Mouse (Mus musculus): ENCODE measurements around the gene Dach1.

Gene Dach1

DNA sequence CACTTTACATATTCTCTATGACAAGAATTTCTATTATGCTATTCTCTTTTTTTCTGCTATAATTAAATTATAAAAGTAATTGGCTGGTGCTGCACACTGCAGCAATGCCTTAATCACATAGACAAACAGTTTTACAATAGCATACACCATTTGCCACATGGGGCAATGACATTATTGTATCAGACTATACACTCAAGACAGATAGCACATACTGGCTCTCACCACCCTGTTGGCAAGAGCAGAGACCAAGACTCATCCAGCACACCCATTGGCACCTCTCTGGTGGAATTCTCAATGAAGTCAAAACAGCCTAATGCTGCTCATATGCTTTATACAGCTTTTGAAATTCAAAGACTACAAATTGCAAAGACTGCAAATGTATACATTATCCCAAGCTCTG lies 63.4 kb downstream of the Dach1 start:
- no peak for DNase-seq

DNA sequence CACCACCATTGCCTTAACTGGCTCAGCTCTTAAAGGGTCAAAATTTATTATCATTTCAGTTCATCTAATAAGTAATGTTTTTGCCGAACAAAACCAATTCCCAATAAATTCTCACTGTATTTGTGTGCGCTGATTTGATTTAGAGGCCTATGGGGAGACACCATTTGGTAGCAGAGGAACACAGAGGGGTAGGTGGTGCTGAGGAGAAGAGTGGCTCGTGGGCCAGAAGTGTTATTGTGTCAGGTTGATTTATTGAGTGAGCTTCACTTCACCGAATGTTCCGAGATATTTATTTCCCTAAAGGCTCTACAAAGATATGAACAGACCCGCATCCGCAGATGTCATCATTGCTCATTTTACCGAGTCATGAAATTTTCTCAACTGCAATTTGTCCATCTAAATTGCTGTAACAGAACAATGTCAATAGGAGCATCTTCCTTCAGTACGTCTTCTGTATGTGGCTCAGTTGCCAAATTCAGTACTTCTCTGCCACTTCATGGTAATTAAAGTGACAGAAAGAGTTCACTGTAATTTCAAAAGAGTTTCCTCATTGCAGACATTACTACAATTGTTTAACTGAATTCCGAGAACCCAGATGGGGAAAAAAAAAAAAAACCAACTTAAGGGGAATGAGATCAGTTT lies 65.1 kb downstream of the Dach1 start:
- no peak for DNase-seq

DNA sequence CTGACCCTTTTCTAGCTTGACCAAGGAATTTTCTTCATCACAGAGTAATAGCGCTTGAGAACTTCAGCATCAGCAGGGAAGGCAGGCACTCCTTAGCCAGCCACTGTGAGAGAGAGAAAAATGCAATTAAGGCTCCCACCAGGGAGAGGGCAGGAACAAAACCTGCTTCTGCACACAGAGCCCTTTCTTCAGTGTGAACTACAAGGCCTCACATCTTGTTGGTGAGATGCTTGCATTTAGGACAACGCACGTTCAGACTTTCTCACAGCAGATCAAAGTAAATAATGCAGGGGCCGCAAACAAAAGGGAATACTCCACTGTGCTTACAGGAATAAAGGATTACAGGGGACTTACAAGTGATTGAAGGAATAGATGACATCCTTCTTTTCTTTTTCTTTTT lies 74.3 kb downstream of the Dach1 start:
- DNase-seq, result no peak

- no peak for DNase-seq
Observed at GRCm38 (mm10) chr14:98089246-98089645, 80.3 kb downstream of the Dach1 start.

GRCm38 (mm10) chr14:98087355-98087754 lies 82.2 kb downstream of the Dach1 start:
- DNase-seq, result no peak

GRCm38 (mm10) chr14:98086794-98087193 lies 82.8 kb downstream of the Dach1 start:
- no peak for DNase-seq

DNA sequence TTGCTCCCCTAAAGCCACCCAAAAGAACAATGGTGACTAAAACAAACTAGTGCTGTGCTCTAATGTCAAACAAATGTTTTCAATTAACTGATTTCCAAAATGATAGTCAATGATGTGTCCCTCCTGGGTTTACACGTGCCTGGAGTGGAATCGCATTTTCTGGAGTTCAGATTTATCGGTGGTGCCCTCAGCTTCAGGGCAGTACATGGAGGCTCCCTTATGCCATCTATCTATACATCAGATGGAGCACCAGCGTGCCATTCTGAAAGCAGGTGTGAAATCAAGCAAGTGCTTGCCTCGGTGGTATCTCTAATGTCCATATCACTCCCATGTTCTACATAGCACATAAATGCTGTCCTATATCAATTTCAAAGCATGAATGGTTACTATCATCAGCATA lies 84.4 kb downstream of the Dach1 start:
- DNase-seq, result no peak

DNA sequence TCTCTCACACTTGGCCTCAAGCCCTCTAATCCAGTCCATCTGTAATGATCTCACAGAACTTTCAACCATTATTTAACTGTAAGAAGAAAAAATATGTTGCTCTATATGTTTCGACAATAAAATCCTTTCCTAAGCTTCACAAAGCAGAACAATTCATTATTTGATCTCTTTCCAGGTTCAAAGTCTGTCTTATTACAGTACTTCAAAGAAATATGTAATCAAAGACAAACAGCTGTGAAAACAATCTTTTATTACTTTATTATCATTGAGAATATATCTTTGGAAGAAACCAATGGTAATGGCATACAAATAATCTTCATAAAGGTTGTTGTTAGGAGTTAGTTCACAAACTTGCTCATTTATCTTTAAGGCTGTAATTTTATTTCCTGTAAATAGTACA lies 84.8 kb downstream of the Dach1 start:
- DNase-seq, result no peak

- no peak for DNase-seq
Observed at GRCm38 (mm10) chr14:98083419-98083818, 86.1 kb downstream of the Dach1 start.

DNA sequence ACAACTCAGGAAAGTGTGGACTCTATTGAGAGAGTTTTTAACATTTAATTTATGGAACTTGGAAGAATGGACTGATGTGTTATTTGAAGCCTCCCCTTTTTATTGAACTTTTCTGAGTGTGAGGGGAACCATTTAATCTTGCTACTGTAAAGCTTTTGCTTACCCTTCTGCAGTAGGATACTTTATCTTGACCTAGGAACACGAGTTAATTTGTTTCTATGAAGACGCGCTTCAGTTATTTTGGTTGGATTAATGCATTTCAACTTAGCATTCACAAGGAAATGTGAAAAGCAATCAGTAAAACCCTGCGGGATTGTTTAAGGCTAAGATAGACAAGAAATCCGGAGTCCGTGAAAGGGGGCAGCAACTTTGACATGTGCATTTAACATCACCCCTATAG lies 89.6 kb downstream of the Dach1 start:
- DNase-seq, result no peak

- DNase-seq, result no peak
Observed at GRCm38 (mm10) chr14:98077996-98078395, 91.6 kb downstream of the Dach1 start.

- DNase-seq, result no peak
Observed at GRCm38 (mm10) chr14:98073421-98074080, 96.0 kb downstream of the Dach1 start.

- no peak for DNase-seq
Observed at GRCm38 (mm10) chr14:98072647-98073420, 96.7 kb downstream of the Dach1 start.

GRCm38 (mm10) chr14:98071877-98072276 lies 97.7 kb downstream of the Dach1 start:
- DNase-seq, result no peak

DNA sequence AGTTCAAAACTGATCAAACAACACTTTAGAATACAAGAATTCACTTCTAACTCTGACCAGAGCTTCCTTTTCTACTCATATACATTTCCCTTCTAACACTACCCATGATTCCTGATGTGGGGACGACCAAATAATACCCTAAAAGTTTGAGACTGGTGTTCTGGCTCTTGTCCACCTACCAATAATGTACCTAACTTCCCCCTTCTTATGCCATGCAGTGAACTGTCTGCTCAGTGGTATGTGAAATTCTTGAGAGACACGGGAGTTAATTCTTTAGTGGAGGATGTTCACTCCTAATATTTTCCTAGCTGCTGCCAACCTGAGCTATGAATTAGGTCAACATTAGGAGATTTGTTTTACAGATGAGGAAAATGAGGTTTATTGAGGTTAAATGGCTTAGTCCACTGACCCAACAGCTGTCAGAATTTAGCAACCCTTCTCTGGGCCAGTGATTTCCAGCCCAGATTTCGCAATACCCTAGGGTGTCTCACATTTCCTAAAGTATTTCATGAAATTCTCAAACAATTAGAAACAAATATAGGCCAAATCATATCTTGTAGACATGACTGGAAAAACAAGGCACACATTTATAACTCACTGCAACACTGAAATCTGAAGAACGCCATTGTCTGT lies 102.2 kb downstream of the Dach1 start:
- DNase-seq, result no peak

GRCm38 (mm10) chr14:98064190-98064589 lies 105.4 kb downstream of the Dach1 start:
- no peak for DNase-seq

GRCm38 (mm10) chr14:98049329-98049728 lies 120.2 kb downstream of the Dach1 start:
- no peak for DNase-seq

- no peak for DNase-seq
Observed at GRCm38 (mm10) chr14:98048403-98048802, 121.2 kb downstream of the Dach1 start.

DNA sequence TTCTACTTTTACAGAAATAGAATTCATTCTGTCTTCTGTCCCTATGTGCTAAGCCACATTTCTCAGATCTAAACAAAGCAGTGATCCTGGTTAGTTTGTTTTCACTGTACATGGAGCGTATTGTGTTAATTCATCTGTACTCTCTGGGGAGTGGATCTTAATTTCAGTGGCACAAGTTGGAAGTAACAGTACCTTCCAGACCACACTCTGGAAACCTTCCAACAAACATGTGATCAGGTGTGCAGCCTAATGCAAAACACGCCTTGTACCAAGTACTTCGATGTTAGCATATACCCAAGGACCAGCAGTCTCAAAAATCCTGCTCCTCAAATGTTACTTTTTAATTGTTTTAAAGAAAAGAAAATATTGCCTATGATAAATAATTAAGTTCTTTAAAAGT lies 121.9 kb downstream of the Dach1 start:
- no peak for DNase-seq

DNA sequence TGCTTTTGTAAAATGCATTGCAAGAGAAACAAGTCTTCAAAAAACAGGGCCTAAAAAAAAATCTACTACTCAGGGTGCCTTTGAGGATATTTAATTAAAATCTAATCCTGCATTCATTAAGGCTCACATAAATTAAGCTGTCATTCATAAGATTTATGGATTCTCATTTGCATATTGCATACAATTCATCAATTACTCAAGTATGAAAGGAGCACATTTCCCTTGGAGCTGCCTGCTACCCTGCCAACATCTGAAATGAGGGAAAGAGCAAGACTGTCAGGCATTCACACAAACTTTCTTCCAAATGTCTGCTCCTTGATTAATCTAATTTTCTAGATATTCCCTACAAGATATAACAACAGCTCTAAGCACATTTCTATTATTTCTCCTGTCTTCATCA lies 122.6 kb downstream of the Dach1 start:
- no peak for DNase-seq

- DNase-seq, result no peak
Observed at GRCm38 (mm10) chr14:98038524-98038923, 131.0 kb downstream of the Dach1 start.

DNA sequence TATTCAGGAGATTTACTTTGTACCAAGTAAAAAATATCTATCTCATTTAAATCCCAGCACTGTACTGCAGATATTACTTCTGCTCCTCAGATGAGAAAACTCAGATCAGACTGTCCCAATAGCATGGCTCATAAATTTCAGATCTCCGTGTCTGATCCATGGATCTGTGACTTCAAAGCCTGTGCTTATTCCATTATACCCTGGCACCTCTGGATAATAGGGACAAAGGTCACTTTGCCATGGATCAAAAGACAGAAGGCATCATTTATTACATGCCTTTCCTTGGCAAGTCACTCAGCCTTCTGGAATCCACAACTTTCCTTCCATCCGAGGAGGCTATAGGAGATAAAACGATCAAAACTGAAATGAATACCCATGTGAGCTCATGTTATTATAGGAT lies 132.4 kb downstream of the Dach1 start:
- no peak for DNase-seq

DNA sequence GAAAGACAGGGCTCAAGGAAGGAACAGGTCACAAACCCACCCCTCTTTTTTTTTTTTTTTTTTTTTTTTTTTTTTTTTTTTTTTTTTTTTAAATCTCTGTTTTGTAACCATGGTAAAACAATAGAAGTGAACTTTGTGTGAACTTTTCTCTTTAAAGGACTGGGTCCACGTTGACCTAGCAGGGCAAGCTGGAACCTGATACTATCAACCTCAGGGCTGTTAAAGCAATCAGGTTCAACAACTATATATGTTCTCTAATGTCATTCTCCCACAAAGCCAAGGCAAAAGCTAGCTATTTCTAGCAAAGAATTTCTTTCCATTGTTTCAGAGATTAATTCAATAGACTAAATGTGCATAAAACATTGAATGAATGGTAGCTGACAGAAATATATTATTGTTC lies 134.3 kb downstream of the Dach1 start:
- no peak for DNase-seq

DNA sequence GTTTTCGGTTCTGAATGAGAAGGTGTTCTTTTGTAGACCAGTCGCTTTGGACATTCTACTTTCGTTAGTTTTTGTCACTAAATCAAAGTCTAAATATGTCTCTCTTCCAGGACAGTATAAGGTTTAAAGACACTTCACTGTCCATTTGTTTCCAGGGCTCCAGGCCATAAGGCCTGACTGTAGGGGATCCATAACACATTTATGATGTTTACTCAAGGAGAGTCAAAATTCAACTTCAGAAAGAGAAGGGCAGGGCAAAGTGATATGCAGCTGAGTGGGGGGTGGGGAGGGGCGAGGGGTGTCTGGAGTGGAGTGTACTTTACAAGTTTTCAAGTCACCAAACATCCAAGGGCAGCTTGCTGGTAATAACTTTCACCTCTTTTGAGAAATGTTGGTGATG lies 146.0 kb downstream of the Dach1 start:
- DNase-seq, result no peak

All from right cerebral cortex, postnatal 14 days (tissue).